Mouse (Mus musculus) heart, embryonic 11.5 days (tissue): ENCODE results near the gene Polk. TPM values are rescaled to one million over a fixed set of nuclear protein-coding genes. Genes with fewer than 3 reads are reported as not detected.
A peak's percentile ranks its signal among the peaks of the same experiment; 100 is the strongest.

Source experiments
- ATAC-seq: fragments of 200-750 bp; cut with Nextera tagmentation; replicated peaks from 2 replicates; pipeline ENCODE4 v1.8.0; 2017; ENCODE audit warnings: moderate library complexity; ENCODE audit not compliant: insufficient number of reproducible peaks, low FRiP score, low TSS enrichment
- H3K27ac ChIP-seq: fragments of 300-500 bp; sonication (generic); 2 replicates; pipeline ENCODE4 v1.5.1; 2014; ENCODE audit warnings: mild to moderate bottlenecking, low read depth, low read length
- H3K27me3 ChIP-seq: fragments of 300-500 bp; sonication (generic); 2 replicates; pipeline ENCODE4 v1.6.1; 2014; ENCODE audit warnings: mild to moderate bottlenecking, low read length, mixed read lengths; ENCODE audit not compliant: control insufficient read depth, insufficient read depth
- H3K36me3 ChIP-seq: fragments of 300-500 bp; sonication (generic); 2 replicates; pipeline ENCODE4 v1.6.1; 2014; ENCODE audit warnings: mild to moderate bottlenecking, low read length, moderate library complexity, mixed read lengths; ENCODE audit not compliant: control insufficient read depth, insufficient read depth
- H3K4me1 ChIP-seq: fragments of 300-500 bp; sonication (generic); 2 replicates; pipeline ENCODE4 v1.6.1; 2014; ENCODE audit warnings: low read length; ENCODE audit not compliant: control insufficient read depth, insufficient read depth
- H3K4me2 ChIP-seq: fragments of 300-500 bp; sonication (generic); 2 replicates; pipeline ENCODE4 v1.6.1; 2014; ENCODE audit warnings: mild to moderate bottlenecking, moderate library complexity
- H3K4me3 ChIP-seq: fragments of 300-500 bp; sonication (generic); 2 replicates; pipeline ENCODE4 v1.5.1; 2014; ENCODE audit warnings: low read depth, low read length
- H3K9ac ChIP-seq: fragments of 300-500 bp; sonication (generic); 2 replicates; pipeline ENCODE4 v1.6.1; 2014; ENCODE audit warnings: mild to moderate bottlenecking, low read depth, low read length, moderate library complexity
- H3K9me3 ChIP-seq: fragments of 300-500 bp; sonication (generic); replicated peaks from 2 replicates; pipeline ENCODE4 v1.6.1; 2016; ENCODE audit warnings: low read length; ENCODE audit not compliant: control insufficient read depth
- WGBS: fragments of 180-500 bp; shearing (Covaris S2); extraction: QIAGEN DNeasy Blood & Tissue Kit; methylation state at CpG from one replicate; pipeline ENCODE4 v1.1.7; 2014; ENCODE audit not compliant: insufficient replicate concordance; 5-methylcytosine and 5-hydroxymethylcytosine counted together
- polyA plus RNA-seq: library from polyadenylated mRNA; unstranded; fragments of >200 nt; fragmentation: Nextera tagmentation; extraction: Ambion mirVana; gene quantifications from 2 replicates; pipeline ENCODE4 v1.2.1, GENCODE M21; 2014

Gene Polk
- polyA plus RNA-seq, 1 experiment from 2014 or later = 5.8 TPM

DNA sequence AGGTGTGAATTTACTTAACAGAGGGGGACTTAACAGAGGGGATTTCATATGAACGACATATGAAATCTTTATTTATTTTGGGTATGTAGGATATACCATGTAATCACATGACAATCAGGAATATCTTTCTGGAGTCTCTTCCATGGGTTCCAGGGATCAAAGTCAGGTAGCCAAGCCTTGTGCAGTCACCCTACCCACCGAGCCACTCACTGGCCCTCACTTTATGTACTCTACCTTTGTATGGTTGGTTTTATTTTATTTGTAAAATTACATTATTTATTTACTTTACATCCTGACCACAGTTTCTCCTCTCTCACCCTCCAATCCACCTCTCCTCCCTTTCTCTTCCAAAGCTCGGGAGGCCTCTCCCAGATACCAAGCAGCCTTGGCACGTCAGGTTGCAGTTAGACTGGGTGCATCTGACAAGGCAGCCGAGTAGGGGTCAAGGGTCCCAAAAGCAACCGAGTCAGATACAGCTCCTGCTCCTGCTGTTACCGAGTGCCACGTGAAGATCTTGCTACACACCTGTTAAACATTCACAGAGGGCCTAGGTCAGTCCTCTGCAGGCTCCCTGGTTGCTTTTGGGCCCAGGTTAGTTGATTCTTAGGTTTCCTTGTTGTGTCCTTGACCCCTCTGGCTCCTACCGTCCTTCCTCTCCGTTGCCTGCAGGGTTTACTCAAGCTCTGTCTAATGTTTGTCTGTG is 28.1 kb upstream of the Polk start:
- H3K9me3 ChIP-seq = no peaks in the 10 kb centered on the region
- H3K4me3 ChIP-seq = no peak overlapping the region
- H3K27me3 ChIP-seq = no peaks in the 10 kb centered on the region
- no peaks in the 10 kb centered on the region; the same call in 1 of the 2 replicates for H3K4me1 ChIP-seq
- no peak overlapping the region for H3K27ac ChIP-seq
- WGBS = 66% methylated on average over 10 of the region's 10 CpGs
- ATAC-seq = no peak
- H3K9ac ChIP-seq = no peak overlapping the region
- no peaks in the 10 kb centered on the region for H3K36me3 ChIP-seq
- H3K4me2 ChIP-seq = no peak overlapping the region

GRCm38 (mm10) chr13:96567977-96568376 is 25.6 kb upstream of the Polk start:
- WGBS = 75% methylated on average over 6 of the region's 6 CpGs
- no peaks in the 10 kb centered on the region for H3K9me3 ChIP-seq
- no peak overlapping the region for H3K27ac ChIP-seq
- no peak overlapping the region for H3K9ac ChIP-seq
- H3K36me3 ChIP-seq = no peaks in the 10 kb centered on the region
- no peaks in the 10 kb centered on the region; the same call in 1 of the 2 replicates for H3K4me1 ChIP-seq
- ATAC-seq = no peak
- no peak overlapping the region for H3K4me2 ChIP-seq
- H3K27me3 ChIP-seq = no peaks in the 10 kb centered on the region
- H3K4me3 ChIP-seq = no peak overlapping the region

- 89% methylated on average over 3 of the region's 3 CpGs for WGBS
- H3K4me1 ChIP-seq = no peaks in the 10 kb centered on the region
- no peaks in the 10 kb centered on the region for H3K36me3 ChIP-seq
- no peak overlapping the region for H3K4me2 ChIP-seq
- no peaks in the 10 kb centered on the region for H3K27me3 ChIP-seq
- H3K9ac ChIP-seq = no peak overlapping the region
- H3K9me3 ChIP-seq = no peaks in the 10 kb centered on the region
- H3K4me3 ChIP-seq = no peak overlapping the region
- H3K27ac ChIP-seq = no peak overlapping the region
- no peak for ATAC-seq
Measured at GRCm38 (mm10) chr13:96555099-96555498, 12.7 kb upstream of the Polk start.

DNA sequence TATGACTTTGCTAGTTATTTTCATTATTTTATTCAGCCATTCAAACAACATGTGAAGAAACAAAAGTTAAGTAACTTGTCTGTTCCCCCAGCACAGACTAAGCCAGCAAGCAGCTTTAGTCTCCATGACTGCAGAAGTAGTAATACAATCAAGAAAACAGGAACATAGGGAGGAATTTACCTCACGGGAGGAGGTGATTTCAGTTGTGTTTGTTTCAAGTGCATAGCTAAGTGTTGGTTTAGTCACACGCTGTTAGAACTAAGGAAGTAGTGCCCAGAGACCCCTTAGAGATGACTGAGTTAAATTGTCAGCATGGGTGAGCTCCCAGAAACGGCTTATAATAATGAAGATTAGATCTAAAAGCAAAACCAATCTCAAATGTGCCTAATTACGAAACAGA is 5.6 kb upstream of the Polk start:
- 75% methylated on average over 4 of the region's 4 CpGs for WGBS
- ATAC-seq = no peak
- no peak overlapping the region for H3K27ac ChIP-seq
- no peaks in the 10 kb centered on the region for H3K36me3 ChIP-seq
- H3K9me3 ChIP-seq = no peaks in the 10 kb centered on the region
- no peak overlapping the region for H3K4me3 ChIP-seq
- H3K9ac ChIP-seq = no peak overlapping the region
- H3K27me3 ChIP-seq = no peaks in the 10 kb centered on the region
- H3K4me1 ChIP-seq = peaks cover 3% of the 10 kb centered on the region; the same call in 1 of the 2 replicates
- H3K4me2 ChIP-seq = no peak overlapping the region

DNA sequence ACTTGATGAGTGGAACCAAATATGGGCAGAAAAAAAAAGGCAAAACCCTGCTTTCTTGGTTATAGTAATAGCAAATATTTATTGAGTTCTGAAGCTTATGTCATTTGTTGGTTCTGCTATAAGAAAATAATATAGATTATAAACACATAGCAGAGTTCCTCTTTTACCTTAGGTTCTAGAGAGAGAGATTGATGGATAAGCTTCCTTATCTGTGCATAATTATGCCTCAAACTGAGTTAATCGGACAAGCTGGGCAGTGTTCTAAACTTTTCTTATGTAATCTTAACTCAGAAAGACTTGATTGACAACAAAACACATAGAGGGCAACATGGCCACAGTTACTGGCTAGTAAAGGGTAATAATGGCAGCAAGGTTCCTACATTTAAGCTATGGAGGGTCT is 4.9 kb upstream of the Polk start:
- Histone ChIP-seq H3K9ac (no peak overlapping the region), H3K9me3 (no peaks in the 10 kb centered on the region), H3K4me1 (peaks cover 3% of the 10 kb centered on the region; the same call in 1 of the 2 replicates), H3K4me3 (no peak overlapping the region), H3K36me3 (no peaks in the 10 kb centered on the region), H3K4me2 (no peak overlapping the region), H3K27ac (no peak overlapping the region), H3K27me3 (no peaks in the 10 kb centered on the region)
- WGBS = 69% methylated on average over 1 of the region's 1 CpGs
- ATAC-seq = no peak

DNA sequence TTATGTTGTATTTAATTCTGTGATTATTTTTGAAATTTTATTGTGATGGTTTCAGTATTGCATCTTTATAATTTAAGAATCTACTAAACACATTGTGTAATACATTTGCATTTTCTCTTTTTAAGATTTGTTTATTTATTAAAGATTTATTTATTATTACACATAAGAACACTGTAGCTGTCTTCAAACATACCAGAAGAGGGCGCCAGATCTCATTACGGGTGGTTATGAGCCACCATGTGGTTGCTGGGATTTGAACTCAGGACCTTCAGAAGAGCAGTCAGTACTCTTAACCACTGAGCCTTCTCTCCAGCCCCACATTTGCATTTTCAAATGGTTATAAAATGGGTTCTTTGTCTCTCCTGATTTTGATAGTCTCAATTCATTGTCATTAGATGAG is 2.1 kb upstream of the Polk start:
- Histone ChIP-seq H3K4me1 (peaks cover 3% of the 10 kb centered on the region; the same call in 1 of the 2 replicates), H3K4me2 (no peak overlapping the region; the same call in 1 of the 2 replicates), H3K27me3 (no peaks in the 10 kb centered on the region), H3K36me3 (no peaks in the 10 kb centered on the region), H3K9me3 (no peaks in the 10 kb centered on the region), H3K27ac (no peak overlapping the region), H3K9ac (no peak overlapping the region), H3K4me3 (no peak overlapping the region)
- ATAC-seq = no peak
- 69% methylated on average over 2 of the region's 2 CpGs for WGBS

DNA sequence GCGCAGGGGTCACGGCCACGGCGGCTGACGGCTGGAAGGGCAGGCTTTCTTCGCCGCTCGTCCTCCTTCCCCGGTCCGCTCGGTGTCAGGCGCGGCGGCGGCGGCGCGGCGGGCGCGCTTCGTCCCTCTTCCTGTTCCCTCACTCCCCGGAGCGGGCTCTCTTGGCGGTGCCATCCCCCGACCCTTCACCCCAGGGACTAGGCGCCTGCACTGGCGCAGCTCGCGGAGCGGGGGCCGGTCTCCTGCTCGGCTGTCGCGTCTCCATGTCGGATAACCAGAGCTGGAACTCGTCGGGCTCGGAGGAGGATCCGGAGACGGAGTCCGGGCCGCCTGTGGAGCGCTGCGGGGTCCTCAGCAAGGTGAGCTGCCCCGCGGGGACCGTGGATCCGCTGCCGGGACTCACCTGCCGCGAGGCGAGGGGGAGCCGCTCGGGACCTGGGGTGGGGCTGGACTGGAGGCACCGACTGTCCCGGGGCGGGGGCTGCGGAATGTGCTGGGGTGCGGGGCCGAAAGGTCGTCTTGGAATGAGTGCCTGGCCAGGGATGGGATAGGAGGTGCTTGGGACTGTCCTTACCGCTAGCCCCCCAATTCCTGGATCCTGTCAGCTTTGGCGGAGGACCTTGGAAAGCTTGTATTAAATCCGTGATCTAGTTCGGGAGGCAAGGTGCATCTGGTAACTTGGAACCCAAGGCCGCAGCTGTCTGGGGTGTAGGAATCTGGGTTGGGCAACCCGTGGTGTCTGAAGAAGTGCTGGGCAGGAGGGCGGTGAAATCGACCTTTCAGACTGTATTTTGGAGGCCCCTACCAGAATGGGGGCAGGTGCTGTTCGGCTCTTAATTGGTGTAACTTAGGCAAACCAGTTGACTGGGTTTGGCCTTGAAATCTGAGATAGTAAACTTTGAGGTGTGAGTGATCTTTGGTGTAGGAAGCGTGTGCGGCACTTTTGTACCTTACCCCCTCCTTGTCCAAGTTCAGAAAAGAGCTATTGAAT is 817 bp upstream of the Polk start:
- no peaks in the 10 kb centered on the region for H3K9me3 ChIP-seq
- peak; percentile 73 for ATAC-seq
- peak overlapping the region; percentile 92 for H3K27ac ChIP-seq
- no peaks in the 10 kb centered on the region for H3K36me3 ChIP-seq
- no peaks in the 10 kb centered on the region for H3K27me3 ChIP-seq
- peak overlapping the region; percentile 93 for H3K9ac ChIP-seq
- H3K4me1 ChIP-seq = peaks cover 3% of the 10 kb centered on the region; the same call in 1 of the 2 replicates
- WGBS = under 1% methylated on average over 68 of the region's 73 CpGs
- H3K4me3 ChIP-seq = peak overlapping the region; percentile 97
- peak overlapping the region; percentile 79 for H3K4me2 ChIP-seq

DNA sequence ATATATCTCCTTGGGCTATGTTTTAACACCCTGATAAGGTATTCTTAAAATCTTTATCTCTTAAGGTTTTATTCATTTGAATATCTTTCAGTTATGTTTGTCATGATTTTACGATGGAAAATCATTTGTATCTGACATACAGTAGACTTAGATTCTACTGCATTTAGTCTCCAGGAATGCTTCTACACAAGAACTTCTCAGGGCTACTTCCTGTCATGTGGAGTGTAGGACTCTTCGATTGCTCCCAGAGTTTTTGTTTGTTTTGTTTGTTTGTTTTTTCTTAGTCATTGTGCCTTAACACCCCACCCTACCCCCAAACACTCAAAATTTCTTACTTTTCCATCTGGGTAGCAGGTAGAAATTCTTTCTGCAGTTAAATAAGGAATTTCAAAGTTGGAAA is 998 bp downstream of the Polk start:
- H3K9ac ChIP-seq = no peak overlapping the region
- no peaks in the 10 kb centered on the region for H3K9me3 ChIP-seq
- H3K27ac ChIP-seq = no peak overlapping the region
- H3K27me3 ChIP-seq = no peaks in the 10 kb centered on the region
- no peaks in the 10 kb centered on the region for H3K36me3 ChIP-seq
- ATAC-seq = no peak
- H3K4me3 ChIP-seq = peak overlapping the region; percentile 97
- H3K4me1 ChIP-seq = peaks cover 3% of the 10 kb centered on the region; the same call in 1 of the 2 replicates
- H3K4me2 ChIP-seq = peak overlapping the region; percentile 79
- WGBS = 45% methylated on average over 2 of the region's 2 CpGs
